Mouse (Mus musculus): ENCODE measurements at regions not wholly inside any gene's neighbourhood (a gene's known extent, or its start where the extent isn't known, plus 50 kb on each side); places are given as distances from the start of the nearest gene placed in this dataset.

DNA sequence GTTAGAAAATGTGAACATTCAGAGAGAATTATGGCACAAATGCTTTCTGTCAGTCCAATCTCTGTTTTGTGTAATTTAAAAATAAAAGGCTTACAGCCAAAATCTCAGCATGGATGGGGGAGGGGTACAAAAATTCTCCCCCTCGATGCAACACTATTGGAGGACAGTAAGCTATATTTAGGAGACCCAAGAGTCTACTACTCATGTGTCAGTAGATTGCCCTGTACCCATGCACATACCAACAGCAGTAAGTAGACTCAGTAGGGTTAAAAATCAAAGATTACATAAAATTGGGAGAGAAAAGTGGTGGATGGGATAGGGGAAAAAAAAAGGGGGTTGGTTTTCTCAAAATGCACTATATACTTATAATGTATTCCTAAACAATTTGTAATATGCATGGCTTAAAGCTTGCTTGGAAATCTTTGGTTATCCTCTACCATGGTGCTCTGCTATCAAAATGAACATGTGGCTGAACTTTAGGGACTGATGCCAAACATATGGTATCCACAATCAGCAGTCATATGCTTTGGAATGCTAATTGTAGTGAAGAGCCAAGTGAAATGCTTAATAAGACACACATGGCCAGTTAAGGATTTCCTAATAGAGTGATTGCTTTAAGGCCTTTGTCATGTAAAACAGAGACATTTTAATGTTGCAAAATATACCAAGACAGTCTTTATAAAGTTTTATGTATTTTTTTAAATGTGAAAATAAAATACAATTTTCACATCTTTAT lies 194.8 kb upstream of the Col3a1 start:
- TF ChIP-seq CTCF (IDR thresholded peaks at IDR 0.05; ENCODE audit: control insufficient read depth, insufficient read depth, insufficient read length) (no peak), USF1 (IDR thresholded peaks at IDR 0.05; ENCODE audit: low read depth) (no peak), MAX (IDR thresholded peaks at IDR 0.05) (no peak), CEBPB (IDR thresholded peaks at IDR 0.05; ENCODE audit: low read depth) (no peak), MYOG (IDR thresholded peaks at IDR 0.05; ENCODE audit: control insufficient read depth, extremely low read depth, insufficient read length) (no peak)

Data from C2C12 (cell line).